Mouse (Mus musculus): ENCODE measurements around the gene Dnah6. TPM values are rescaled to one million over a fixed set of nuclear protein-coding genes. Genes with fewer than 3 reads are reported as not detected.

Dnah6 gene
- polyA plus RNA-seq (2016; fragmentation: Nextera tagmentation; extraction: Ambion mirVana), result 0.01 and 0.04 TPM in 2 replicates

DNA sequence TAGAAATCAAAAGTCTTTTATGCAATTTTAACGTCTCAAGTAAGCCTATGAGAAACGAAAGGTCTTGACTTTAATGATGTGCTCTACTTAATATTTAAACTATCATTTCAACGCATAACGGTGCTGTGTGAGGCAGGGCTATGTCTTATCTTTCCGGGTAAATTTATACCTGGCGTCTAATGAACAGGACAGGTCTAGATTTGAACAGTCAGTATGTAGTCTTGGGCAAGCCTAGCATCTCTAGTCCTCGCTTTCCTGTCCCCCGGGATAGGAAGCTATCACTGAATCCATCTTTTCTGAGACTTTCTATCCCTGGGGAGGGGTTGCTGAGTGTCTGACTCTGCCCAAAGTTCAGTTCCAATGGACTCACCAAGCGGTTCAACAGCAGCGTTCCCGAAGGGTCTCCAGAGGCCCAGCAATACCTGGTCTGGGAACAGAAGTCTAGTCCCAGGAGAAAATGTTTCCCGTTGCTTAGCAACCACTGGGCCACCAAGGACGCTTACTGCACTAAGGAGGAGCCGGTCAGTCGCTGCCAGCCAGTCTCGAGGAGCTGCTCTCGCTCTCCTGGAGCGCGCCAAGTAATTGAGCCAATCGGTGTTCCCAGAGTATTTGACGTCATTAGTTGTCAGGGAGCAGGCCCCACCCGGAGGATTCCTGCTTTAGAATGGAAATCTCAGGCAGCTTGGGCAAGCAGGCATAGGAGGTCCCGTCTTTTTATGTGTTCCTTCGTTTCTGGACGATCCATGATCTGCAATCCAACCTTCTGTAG lies at the start of gene Dnah6:
Gene Dnah6, minus strand, starts transcription at position 463 of the 769 bp plus-strand sequence.
- WGBS, result 34% methylated on average over 25 of the region's 25 CpGs
- Histone ChIP-seq H3K27ac (replicated peaks) (peak within 1 kb of the TSS; percentile 57; the same call in 1 of the 2 replicates), H3K36me3 (replicated peaks) (no peaks in the 10 kb centered on the region)

DNA sequence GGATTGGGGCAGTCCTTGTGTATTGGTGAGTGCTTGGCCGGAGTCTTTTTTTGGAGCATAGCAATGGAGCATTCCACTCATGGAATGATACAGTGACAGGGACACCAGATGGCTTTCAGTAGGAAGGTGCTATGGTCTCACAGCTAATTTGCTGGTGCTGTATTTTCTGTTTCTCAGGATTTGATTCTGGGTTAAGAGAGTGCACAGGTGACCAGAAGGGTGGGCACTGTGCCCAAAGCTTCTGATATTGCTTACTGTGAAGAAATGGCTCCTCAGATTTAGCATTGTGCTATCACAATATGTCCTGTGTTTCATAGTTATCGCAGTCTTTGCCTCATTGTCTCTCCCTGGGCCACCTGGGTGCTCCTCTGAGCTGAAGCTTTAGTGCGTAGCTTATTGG lies 47.9 kb upstream of the Dnah6 start:
- Histone ChIP-seq H3K9me3 (no peaks in the 10 kb centered on the region), H3K36me3 (replicated peaks) (peaks cover 91% of the 10 kb centered on the region), H3K27ac (replicated peaks) (no peak overlapping the region), H3K4me3 (no peak overlapping the region), H3K27me3 (replicated peaks; ENCODE audit: low read depth, poor library complexity, severe bottlenecking) (no peaks in the 10 kb centered on the region), H3K4me1 (peaks cover 3% of the 10 kb centered on the region; the same call in 1 of the 2 replicates)
- DNase-seq (ENCODE audit: low spot score), result no peak
- WGBS, result 93% methylated on average over 3 of the region's 3 CpGs

More for the DNA sequence above, at the start of gene Dnah6:
- peak within 1 kb of the TSS; percentile 53 for H3K4me3 ChIP-seq
- H3K27me3 ChIP-seq (replicated peaks; ENCODE audit: low read depth, poor library complexity, severe bottlenecking), result no peaks in the 10 kb centered on the region
- peaks cover 22% of the 10 kb centered on the region for H3K4me1 ChIP-seq
- peak; percentile 91 for DNase-seq (ENCODE audit: low spot score)
- H3K9me3 ChIP-seq, result no peaks in the 10 kb centered on the region

DNA sequence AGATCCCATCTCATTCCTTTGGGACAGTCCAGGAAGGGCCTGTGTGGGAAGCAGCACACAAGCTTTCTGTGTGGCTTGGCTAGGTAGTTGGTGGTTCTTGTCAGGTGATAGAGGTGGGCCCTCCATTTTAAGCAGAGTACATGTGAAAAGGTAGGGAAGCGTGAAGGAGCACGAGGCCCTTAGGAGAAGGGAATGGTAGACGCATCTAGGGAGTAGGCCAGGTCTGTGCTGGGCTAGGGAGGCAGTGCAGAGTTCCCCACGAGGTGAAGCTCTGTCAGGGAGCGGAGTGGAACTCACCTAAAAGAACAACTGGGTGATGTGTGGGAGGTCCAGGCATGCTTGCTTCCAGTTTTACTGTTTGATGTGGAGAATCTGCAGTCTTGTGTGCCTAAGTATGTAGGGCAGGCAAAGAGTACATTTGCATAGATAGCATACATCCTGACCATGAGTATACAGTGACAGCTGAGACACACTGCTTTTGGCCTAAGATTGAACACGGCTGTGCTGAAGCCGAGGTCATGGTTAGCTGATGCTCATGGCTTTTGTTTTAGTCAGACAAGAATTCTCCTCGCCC lies 46.4 kb upstream of the Dnah6 start:
- Histone ChIP-seq H3K4me1 (peaks cover 3% of the 10 kb centered on the region; the same call in 1 of the 2 replicates), H3K27me3 (replicated peaks; ENCODE audit: low read depth, poor library complexity, severe bottlenecking) (no peaks in the 10 kb centered on the region), H3K4me3 (no peak overlapping the region), H3K9me3 (no peaks in the 10 kb centered on the region), H3K36me3 (replicated peaks) (peaks cover 91% of the 10 kb centered on the region), H3K27ac (replicated peaks) (no peak overlapping the region)
- WGBS, result 95% methylated on average over 8 of the region's 8 CpGs
- DNase-seq (ENCODE audit: low spot score), result no peak

DNA sequence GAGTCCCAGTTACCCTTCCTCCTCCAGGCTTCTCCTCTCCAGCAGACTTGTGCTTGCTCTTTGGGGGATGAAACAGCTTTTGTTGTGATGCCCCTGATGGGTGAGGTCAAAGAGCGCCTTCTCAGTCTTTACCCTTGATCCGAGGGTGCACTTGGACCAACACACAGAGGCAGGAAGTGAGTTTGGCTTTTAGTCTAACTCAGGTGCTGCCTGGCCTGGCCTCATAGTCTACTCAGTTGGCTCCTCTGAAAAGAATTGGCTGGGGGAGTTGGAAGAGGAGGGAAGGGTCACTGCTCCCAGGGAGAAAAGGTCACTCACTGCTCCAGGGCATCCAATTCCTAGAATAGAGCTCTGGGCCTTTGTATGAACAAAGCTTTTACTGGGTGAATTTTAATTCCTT lies 43.4 kb upstream of the Dnah6 start:
- Histone ChIP-seq H3K27me3 (replicated peaks; ENCODE audit: low read depth, poor library complexity, severe bottlenecking) (no peaks in the 10 kb centered on the region), H3K4me3 (no peak overlapping the region), H3K4me1 (peaks cover 3% of the 10 kb centered on the region; the same call in 1 of the 2 replicates), H3K9me3 (no peaks in the 10 kb centered on the region), H3K27ac (replicated peaks) (no peak overlapping the region), H3K36me3 (replicated peaks) (peaks cover 88% of the 10 kb centered on the region)
- no peak for DNase-seq (ENCODE audit: low spot score)
- WGBS, result 41% methylated on average over 2 of the region's 2 CpGs

DNA sequence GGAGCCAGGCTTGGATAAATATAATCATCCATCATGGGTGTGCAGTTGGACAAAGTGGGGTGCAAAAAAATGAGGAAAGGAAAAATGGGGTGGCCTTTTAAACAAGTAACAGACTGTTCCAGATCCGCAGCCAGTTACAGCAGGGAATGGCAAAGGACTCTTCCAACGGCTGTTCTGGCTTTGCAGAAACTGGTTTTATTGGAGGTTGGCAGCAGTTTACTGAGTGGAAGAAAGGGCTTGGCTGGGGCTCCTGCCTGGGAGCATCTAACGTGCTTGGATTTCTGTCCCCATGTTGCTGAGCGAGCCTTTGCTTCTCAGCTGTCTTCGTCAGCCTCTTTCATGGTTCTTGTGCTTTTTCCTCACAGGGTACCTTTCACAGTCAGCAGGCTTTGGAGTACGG lies 38.7 kb upstream of the Dnah6 start:
- Histone ChIP-seq H3K9me3 (no peaks in the 10 kb centered on the region), H3K27me3 (replicated peaks; ENCODE audit: low read depth, poor library complexity, severe bottlenecking) (no peaks in the 10 kb centered on the region), H3K4me3 (no peak overlapping the region), H3K4me1 (peaks cover 3% of the 10 kb centered on the region; the same call in 1 of the 2 replicates), H3K27ac (replicated peaks) (no peak overlapping the region), H3K36me3 (replicated peaks) (peaks cover 86% of the 10 kb centered on the region)
- WGBS, result 92% methylated on average over 6 of the region's 6 CpGs
- DNase-seq (ENCODE audit: low spot score), result no peak

DNA sequence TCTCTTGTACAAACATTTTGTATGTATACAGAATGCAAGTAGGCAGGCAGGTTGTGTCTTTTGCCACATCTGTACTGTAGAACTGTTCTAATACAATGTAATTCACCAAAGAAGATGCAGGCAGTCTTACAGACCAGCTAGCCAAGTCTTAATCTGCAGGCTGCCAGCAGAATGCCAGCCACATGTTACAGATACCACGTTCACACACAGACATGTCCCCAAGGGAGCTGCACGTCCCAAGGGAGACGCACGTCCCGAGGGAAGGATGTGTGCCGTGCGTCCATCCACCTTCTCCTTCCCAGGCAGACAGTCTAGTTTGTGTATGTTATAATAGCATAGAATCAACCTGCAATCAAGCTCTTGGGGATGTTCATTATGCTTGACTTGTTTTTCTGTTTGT lies 35.6 kb upstream of the Dnah6 start:
- Histone ChIP-seq H3K27me3 (replicated peaks; ENCODE audit: low read depth, poor library complexity, severe bottlenecking) (no peaks in the 10 kb centered on the region), H3K4me3 (no peak overlapping the region), H3K9me3 (no peaks in the 10 kb centered on the region), H3K27ac (replicated peaks) (no peak overlapping the region), H3K4me1 (no peaks in the 10 kb centered on the region), H3K36me3 (replicated peaks) (peaks cover 59% of the 10 kb centered on the region)
- 94% methylated on average over 7 of the region's 7 CpGs for WGBS
- DNase-seq (ENCODE audit: low spot score), result no peak

DNA sequence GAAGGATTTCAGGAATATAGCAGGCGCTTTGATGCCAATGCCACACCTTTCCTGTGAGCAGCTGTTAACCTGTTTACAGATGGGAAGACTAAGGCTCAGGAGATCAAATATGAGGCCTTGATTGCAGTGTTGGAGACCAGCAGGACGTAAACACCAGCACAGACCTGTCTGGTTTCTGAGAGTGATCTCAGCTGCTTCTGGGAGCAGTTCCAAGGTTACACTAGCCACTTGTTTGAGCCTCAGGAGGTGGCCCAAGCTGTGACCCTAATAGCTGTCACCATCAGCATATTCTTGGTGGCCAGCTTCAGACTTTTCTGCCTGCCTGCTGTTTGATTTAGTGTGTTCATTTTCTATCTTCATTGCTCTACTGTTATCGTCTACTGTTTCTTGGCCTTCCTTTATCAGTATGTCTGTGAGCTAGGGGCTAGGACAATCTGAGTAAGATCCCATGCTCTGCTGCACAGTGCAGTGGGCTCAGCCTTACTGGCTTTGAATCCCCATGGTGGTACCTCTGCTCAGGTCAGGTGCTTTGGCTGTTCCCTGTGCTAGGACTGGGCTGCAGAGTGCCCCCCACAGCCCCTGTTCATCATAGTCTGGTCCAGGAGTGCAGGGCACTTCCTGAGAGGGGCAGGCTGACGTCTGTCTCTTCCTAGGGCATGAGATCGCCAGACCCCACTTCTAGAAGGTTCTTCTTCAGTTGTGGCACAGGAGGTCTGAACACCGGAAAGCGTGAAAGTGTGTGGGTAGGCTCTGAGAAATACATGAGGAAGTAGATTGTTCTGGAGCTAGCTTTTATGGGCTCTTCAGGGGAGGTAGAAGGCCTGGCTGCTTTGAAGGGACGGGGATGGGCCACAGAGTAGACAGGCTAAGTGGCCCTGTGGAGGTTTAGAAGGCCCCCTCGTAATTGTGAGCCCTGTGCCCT lies 33.1 kb upstream of the Dnah6 start:
- Histone ChIP-seq H3K9me3 (no peaks in the 10 kb centered on the region), H3K27me3 (replicated peaks; ENCODE audit: low read depth, poor library complexity, severe bottlenecking) (no peaks in the 10 kb centered on the region), H3K4me1 (peaks cover 7% of the 10 kb centered on the region), H3K27ac (replicated peaks) (no peak overlapping the region), H3K36me3 (replicated peaks) (peaks cover 34% of the 10 kb centered on the region), H3K4me3 (no peak overlapping the region)
- 87% methylated on average over 9 of the region's 9 CpGs for WGBS
- no peak for DNase-seq (ENCODE audit: low spot score)

DNA sequence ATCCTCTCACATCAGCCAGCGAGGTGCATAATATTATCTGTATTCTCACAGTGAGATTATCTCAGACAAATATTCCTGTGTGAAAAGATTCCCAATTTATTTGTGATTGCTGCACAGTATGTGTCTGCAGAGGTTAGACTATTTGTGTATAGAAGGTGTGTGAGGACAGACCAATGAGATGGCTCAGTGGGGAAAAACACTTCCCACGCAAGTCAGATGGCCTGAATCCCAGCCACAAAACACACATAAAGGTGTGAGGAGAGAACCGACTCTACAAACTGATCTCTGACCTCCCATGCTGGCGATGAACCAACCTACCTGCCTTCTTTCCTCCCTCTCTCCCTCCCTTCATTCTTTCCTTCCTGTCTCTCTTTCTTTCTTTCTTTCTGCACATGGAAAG lies 32.1 kb upstream of the Dnah6 start:
- Histone ChIP-seq H3K27me3 (replicated peaks; ENCODE audit: low read depth, poor library complexity, severe bottlenecking) (no peaks in the 10 kb centered on the region), H3K4me1 (peaks cover 14% of the 10 kb centered on the region), H3K36me3 (replicated peaks) (peaks cover 25% of the 10 kb centered on the region), H3K27ac (replicated peaks) (no peak overlapping the region), H3K9me3 (no peaks in the 10 kb centered on the region), H3K4me3 (no peak overlapping the region)
- WGBS, result 92% methylated on average over 4 of the region's 4 CpGs
- DNase-seq (ENCODE audit: low spot score), result no peak

DNA sequence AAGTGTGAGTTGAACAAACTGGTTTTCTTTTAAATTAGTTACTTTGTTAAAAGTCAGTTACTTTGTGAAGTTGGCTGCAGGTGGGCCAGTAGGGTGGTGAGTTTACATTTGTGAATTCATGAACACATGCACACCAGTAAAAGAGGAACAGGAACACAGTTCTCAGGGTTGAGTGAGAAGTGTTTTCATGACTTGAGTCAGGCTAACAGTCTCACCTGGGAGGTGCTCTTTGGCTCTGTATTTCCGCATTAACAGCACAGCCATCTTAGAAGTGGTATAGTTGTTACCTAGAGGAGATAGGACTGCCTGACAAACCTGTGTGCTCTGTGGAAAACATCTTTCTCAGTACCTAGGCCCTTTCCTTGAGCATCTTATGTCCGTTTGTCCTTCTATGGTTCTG lies 31.6 kb upstream of the Dnah6 start:
- H3K9me3 ChIP-seq, result no peaks in the 10 kb centered on the region
- no peaks in the 10 kb centered on the region for H3K27me3 ChIP-seq (replicated peaks; ENCODE audit: low read depth, poor library complexity, severe bottlenecking)
- peaks cover 19% of the 10 kb centered on the region for H3K36me3 ChIP-seq (replicated peaks)
- no peak for DNase-seq (ENCODE audit: low spot score)
- peaks cover 14% of the 10 kb centered on the region for H3K4me1 ChIP-seq
- 89% methylated on average over 2 of the region's 2 CpGs for WGBS
- no peak overlapping the region for H3K27ac ChIP-seq (replicated peaks)
- no peak overlapping the region for H3K4me3 ChIP-seq

DNA sequence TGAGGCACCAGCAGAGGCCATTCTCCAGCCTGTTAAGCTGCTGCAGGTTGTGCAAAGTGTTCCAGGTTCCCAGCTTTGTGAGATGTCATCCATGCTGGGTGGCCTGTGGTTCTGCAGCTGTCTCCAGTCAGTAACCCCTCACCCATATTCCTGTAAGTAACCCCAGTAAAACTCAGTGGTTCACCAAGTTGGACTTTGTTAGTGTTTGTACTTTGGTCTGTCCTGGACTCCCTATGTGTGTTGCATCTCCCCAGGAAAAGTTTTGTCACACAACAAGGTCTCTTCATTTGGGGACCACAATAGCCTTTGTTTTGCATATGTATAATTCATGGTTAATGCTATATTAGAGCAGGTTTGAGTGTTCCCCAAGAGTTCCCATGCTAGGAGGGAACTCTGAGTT lies 30.9 kb upstream of the Dnah6 start:
- peaks cover 14% of the 10 kb centered on the region for H3K4me1 ChIP-seq
- no peak overlapping the region for H3K4me3 ChIP-seq
- no peak for DNase-seq (ENCODE audit: low spot score)
- H3K27ac ChIP-seq (replicated peaks), result no peak overlapping the region
- H3K27me3 ChIP-seq (replicated peaks; ENCODE audit: low read depth, poor library complexity, severe bottlenecking), result no peaks in the 10 kb centered on the region
- H3K9me3 ChIP-seq, result no peaks in the 10 kb centered on the region
- H3K36me3 ChIP-seq (replicated peaks), result peaks cover 13% of the 10 kb centered on the region

DNA sequence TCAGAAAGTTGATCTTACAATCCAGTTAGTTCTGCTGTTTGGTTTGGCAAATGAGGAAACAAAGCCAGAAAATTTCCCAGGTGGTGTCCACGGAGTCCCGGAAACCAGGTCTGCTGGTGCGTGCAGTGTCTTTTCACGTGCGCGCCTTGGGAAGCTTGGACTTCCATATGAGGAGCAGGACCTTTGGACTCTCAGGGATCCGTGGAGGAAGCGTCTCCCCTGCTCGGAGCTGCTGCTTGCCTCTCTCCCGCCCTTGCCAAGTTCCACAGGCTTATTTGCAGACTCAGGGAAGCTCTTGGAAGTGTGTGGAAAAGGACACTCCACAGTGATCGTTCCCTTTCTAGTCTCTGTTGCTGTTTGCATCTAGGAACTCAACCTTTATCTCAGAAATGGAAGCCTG lies 29.9 kb upstream of the Dnah6 start:
- WGBS, result 93% methylated on average over 11 of the region's 11 CpGs
- Histone ChIP-seq H3K4me3 (no peak overlapping the region), H3K27ac (replicated peaks) (no peak overlapping the region), H3K27me3 (replicated peaks; ENCODE audit: low read depth, poor library complexity, severe bottlenecking) (no peaks in the 10 kb centered on the region), H3K9me3 (no peaks in the 10 kb centered on the region), H3K36me3 (replicated peaks) (peaks cover 2% of the 10 kb centered on the region), H3K4me1 (peaks cover 14% of the 10 kb centered on the region)
- no peak for DNase-seq (ENCODE audit: low spot score)

DNA sequence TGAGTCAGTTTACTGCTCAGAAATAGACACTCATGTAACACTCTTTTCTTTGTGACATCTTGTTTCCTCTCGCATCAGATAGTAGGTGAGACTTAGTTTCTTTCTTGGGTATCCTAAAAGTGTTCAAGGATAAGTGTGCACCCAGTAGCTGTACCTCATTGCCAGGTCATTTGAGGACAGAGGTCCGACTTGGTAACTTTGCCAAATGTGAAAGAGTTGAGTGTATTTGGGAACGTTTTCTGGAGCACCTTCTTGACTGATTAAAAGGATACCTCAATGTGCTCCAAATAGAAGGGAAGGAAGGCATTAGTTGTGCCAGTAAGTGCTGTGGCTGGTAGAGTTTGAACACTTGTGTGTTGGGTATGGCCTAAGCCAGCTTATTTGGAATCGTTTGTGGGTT lies 28.4 kb upstream of the Dnah6 start:
- H3K27me3 ChIP-seq (replicated peaks; ENCODE audit: low read depth, poor library complexity, severe bottlenecking), result no peaks in the 10 kb centered on the region
- WGBS, result 90% methylated on average over 4 of the region's 4 CpGs
- H3K4me1 ChIP-seq, result peaks cover 14% of the 10 kb centered on the region
- H3K27ac ChIP-seq (replicated peaks), result no peak overlapping the region
- H3K36me3 ChIP-seq (replicated peaks), result no peaks in the 10 kb centered on the region; the same call in 1 of the 2 replicates
- H3K4me3 ChIP-seq, result peak overlapping the region; percentile 11; the same call in 1 of the 2 replicates
- DNase-seq (ENCODE audit: low spot score), result no peak
- no peaks in the 10 kb centered on the region for H3K9me3 ChIP-seq
